Mouse (Mus musculus) heart, embryonic 12.5 days (tissue): Measurements from ENCODE around the gene Epm2a. TPM values are rescaled to one million over a fixed set of nuclear protein-coding genes. Genes with fewer than 3 reads are reported as not detected.
"Not testable (repeated sequence)": the region's sequence is repeated elsewhere in the genome, so short reads cannot be mapped to it uniquely, and the experiment has no call there.

ENCODE experiments used
- ATAC-seq: fragments of 200-750 bp; cut with Nextera tagmentation; 2 replicates; pipeline ENCODE4 v1.8.0; 2017; ENCODE audit warnings: moderate TSS enrichment, moderate library complexity; ENCODE audit not compliant: insufficient number of reproducible peaks, low FRiP score
- H3K27ac ChIP-seq: fragments of 300-500 bp; sonication (generic); 2 replicates; pipeline ENCODE4 v1.5.1; 2016; ENCODE audit warnings: mild to moderate bottlenecking, moderate library complexity; ENCODE audit not compliant: poor library complexity, severe bottlenecking
- H3K27me3 ChIP-seq: fragments of 300-500 bp; sonication (generic); replicated peaks from 2 replicates; pipeline ENCODE4 v1.6.1; 2016; ENCODE audit warnings: mild to moderate bottlenecking, moderate library complexity
- H3K36me3 ChIP-seq: fragments of 300-500 bp; sonication (generic); 2 replicates; pipeline ENCODE4 v1.6.1; 2016; ENCODE audit warnings: mild to moderate bottlenecking, moderate library complexity
- H3K4me1 ChIP-seq: fragments of 300-500 bp; sonication (generic); replicated peaks from 2 replicates; pipeline ENCODE4 v1.6.1; 2016; ENCODE audit warnings: mild to moderate bottlenecking
- H3K4me2 ChIP-seq: fragments of 300-500 bp; sonication (generic); 2 replicates; pipeline ENCODE4 v1.6.1; 2016; ENCODE audit warnings: mild to moderate bottlenecking, moderate library complexity
- H3K4me3 ChIP-seq: fragments of 300-500 bp; sonication (generic); 2 replicates; pipeline ENCODE4 v1.5.1; 2016; ENCODE audit warnings: mild to moderate bottlenecking
- H3K9ac ChIP-seq: fragments of 300-500 bp; sonication (generic); 2 replicates; pipeline ENCODE4 v1.6.1; 2016; ENCODE audit warnings: mild to moderate bottlenecking, moderate library complexity
- H3K9me3 ChIP-seq: fragments of 300-500 bp; sonication (generic); replicated peaks from 2 replicates; pipeline ENCODE4 v1.6.1; 2016; ENCODE audit warnings: mild to moderate bottlenecking, moderate library complexity
- WGBS: fragments of 180-500 bp; shearing (Covaris S2); methylation state at CpG from one replicate; pipeline ENCODE4 v1.1.7; 2016; 5-methylcytosine and 5-hydroxymethylcytosine counted together
- polyA plus RNA-seq: library from polyadenylated mRNA; unstranded; fragments of >200 nt; fragmentation: Nextera tagmentation; extraction: Ambion mirVana; gene quantifications from 2 replicates; pipeline ENCODE4 v1.2.1, GENCODE M21; 2016

Epm2a gene
- polyA plus RNA-seq, 1 experiment from 2014 or later, result 1.7 TPM

DNA sequence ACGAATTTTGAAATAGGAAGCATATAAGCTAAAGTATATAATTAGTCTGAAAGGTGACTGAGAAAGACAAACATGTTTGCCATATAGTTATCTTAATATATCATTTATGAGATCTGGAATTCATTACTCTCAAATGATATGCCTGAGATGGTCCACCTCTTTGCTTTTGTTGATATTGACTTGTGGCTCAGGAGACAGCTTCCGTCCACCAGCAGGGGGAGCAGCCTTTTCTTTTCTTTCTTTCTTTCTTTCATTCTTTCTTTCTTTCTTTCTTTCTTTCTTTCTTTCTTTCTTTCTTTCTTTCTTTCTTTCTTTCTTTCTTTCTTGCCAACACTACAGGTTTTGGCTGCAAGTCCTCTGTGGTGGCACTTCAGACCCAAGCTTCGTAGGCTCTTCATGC is 16.7 kb upstream of the Epm2a start:
- H3K4me2 ChIP-seq, result no peak overlapping the region
- H3K9ac ChIP-seq, result no peak overlapping the region
- no peaks in the 10 kb centered on the region for H3K4me1 ChIP-seq
- no peaks in the 10 kb centered on the region for H3K36me3 ChIP-seq
- no peak overlapping the region for H3K27ac ChIP-seq
- ATAC-seq, result no peak
- no peak overlapping the region for H3K4me3 ChIP-seq
- H3K27me3 ChIP-seq, result no peaks in the 10 kb centered on the region
- peaks cover 5% of the 10 kb centered on the region; the same call in 1 of the 2 replicates for H3K9me3 ChIP-seq
- WGBS, result 86% methylated on average over 3 of the region's 3 CpGs

DNA sequence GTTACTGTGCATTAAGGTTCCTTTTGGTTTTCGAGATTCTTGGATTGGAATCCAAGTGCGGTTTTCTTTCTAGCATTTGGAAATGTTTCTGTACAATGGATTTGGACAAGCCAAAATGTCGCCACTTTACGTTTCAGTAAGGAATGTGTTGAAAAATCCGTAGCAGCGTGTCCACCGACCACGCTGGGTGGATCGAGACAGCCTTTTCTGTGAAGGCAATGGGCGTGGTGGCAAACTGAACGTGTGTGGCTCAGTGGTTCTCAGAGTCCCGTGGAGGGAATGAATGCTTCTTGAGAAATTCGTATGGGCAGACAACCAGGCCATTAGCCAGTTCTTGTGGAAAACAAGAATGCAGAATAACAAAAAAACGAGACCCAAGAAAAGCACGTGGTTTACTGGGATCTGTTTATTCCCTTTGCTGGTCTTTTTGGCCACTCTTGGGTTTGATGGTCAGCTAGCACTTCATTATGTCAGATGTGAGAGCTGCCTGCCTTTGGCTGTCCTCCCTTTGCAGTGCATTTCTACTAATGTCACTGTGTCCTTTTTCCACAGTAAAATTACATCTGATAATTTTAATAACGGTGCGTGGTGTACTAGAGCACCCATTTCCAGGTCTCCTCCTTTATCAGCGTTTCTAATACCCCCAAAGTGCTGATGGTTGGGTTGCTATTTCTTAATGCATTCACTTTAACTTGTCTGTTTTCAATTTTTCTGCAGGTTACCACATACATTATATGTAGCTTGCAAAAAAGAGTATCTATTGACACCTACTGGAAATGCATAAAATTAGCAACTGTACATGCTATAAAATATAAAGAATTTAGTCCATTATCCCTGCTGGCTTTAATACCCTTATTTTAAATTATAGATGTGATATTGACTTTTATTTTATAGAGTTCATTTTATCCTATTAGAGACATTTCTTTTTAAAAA is 1.6 kb downstream of the Epm2a start:
- 77% methylated on average over 18 of the region's 18 CpGs for WGBS
- H3K27me3 ChIP-seq, result no peaks in the 10 kb centered on the region

DNA sequence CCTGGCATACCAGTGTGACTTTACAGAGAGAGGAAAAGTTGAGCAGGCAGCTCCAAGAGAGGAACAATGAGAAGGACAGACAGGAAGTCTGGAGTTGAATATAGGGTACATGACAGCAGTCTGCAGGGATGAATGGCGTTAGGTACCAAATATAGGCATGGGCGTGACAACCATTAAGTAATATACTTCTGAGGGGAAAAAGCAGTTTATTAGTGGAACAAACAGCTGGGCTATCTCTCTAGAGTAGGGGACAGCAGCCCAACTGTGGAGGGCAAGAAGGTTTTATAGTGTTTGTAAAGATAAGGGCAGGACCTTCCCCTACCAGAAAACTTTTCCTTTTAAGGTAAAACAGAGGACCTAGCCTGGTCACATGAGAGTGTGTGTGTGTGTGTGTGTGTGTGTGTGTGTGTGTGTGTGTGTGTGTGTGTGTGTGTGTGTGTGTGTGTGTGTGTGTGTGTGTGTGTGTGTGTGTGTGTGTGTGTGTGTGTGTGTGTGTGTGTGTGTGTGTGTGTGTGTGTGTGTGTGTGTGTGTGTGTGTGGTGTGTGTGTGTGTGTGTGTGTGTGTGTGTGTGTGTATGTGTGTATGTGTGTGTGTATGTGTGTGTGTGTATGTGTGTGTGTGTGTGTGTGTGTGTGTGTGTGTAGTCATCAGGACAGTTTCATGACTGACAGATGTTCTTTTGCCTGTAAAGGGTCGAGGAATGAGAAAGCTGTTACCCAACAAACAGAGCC is 7.2 kb downstream of the Epm2a start:
- 75% methylated on average over 3 of the region's 3 CpGs for WGBS

More for the DNA sequence above, 1.6 kb downstream of the Epm2a start:
- Histone ChIP-seq H3K4me3 (no peak overlapping the region), H3K36me3 (no peaks in the 10 kb centered on the region), H3K27ac (no peak overlapping the region), H3K9ac (no peak overlapping the region), H3K9me3 (no peaks in the 10 kb centered on the region), H3K4me1 (peaks cover 3% of the 10 kb centered on the region; the same call in 1 of the 2 replicates), H3K4me2 (no peak overlapping the region)
- no peak for ATAC-seq

DNA sequence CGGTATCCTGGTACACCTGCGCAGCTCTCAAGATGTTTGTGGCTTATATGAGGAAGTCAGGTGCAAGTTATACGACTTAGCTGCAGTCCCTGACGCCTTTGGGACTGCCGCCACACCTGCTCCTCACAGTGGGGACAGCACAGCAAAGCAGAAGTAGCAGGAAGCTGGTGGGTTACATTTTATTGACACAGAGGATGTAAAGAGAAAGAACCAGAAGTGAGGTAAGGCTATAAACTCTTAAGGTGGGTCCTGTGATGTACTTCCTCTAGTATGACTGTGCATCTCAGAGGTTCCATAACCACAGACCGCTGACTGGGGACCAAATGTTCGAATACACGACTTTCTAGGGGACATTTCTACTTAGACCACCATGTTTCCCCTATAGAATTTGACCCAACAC is 11.4 kb downstream of the Epm2a start:
- Histone ChIP-seq H3K4me3 (no peak overlapping the region), H3K9me3 (peaks cover 7% of the 10 kb centered on the region; the same call in 1 of the 2 replicates), H3K27me3 (no peaks in the 10 kb centered on the region), H3K27ac (no peak overlapping the region), H3K9ac (no peak overlapping the region), H3K4me1 (0 out of 2 replicates have a peak, but pooled peaks cover 4% of the 10 kb centered on the region), H3K4me2 (no peak overlapping the region), H3K36me3 (no peaks in the 10 kb centered on the region)
- 81% methylated on average over 8 of the region's 8 CpGs for WGBS
- no peak for ATAC-seq

More for the DNA sequence above, 7.2 kb downstream of the Epm2a start:
- not testable (repeated sequence) for H3K4me2 ChIP-seq, ATAC-seq, H3K9ac ChIP-seq, H3K27me3 ChIP-seq, H3K36me3 ChIP-seq, H3K4me1 ChIP-seq, H3K4me3 ChIP-seq, H3K27ac ChIP-seq, H3K9me3 ChIP-seq

DNA sequence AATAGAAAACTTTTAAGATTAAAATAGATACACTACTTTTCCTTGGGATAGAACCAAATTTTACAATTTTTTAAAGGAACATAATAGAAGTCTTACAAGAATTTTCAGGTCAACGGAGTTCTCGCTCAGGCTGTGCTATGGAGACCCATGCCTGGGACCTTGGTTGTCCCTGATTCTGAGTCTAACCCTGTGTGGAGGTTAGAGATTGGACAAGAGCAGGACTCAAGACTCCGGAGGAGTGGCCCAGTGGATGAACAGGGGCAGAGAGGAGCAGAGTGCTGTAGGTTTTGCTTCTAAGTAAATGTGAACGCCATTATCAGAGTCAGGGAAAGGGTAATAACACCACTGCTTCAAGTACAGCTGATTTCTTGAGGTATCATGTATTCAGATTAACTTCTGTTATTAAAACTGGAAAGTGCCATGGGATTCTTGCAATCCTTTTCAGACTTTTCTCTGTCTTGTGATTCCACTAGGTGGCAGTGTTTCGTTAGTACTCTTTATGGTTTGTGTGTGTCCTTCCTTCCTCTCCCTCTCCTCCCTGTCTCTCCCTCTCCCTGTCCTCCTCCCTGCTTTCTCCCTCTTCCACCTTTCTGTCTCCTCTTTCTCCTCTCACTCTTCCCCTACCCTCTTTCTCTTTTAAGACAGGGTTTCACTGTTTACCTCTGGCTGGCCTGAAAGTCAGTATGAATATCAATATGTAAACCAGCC is 18.9 kb downstream of the Epm2a start:
- 58% methylated on average over 5 of the region's 5 CpGs for WGBS
- Histone ChIP-seq H3K27ac (no peak overlapping the region), H3K4me3 (no peak overlapping the region), H3K36me3 (no peaks in the 10 kb centered on the region), H3K9ac (no peak overlapping the region), H3K9me3 (peaks cover 7% of the 10 kb centered on the region; the same call in 1 of the 2 replicates), H3K4me1 (no peaks in the 10 kb centered on the region), H3K4me2 (no peak overlapping the region), H3K27me3 (no peaks in the 10 kb centered on the region)
- no peak for ATAC-seq

DNA sequence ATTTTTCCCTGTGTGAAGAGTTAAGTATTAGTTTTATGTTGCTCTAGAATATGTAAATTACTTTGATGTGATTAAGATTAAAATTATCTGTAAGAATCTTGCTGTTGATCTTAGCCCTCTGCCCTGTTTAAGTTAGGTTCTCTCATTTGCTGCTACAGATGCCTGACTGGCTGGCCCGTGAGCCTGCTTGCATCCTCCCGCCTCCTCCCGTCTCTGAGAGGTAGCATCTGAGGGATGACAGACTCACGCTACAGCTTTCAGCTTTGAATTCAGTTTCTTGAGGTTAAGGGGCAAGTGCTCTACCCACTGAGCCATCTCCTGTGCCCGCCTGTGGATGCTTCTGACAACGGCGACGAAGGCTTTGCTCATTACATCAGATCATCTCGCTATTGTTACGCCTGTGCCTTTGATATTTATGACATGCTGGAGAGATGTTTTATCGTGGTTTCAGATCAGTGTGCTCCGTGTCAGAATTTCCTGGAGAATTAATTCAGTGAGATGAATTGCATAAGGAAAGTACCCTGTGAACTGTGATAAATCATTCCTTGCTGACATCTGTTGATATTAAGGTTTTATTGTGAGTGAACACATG is 19.8 kb downstream of the Epm2a start:
- ATAC-seq, result no peak
- Histone ChIP-seq H3K27me3 (no peaks in the 10 kb centered on the region), H3K4me3 (no peak overlapping the region), H3K4me1 (no peaks in the 10 kb centered on the region), H3K4me2 (no peak overlapping the region), H3K9ac (no peak overlapping the region), H3K36me3 (no peaks in the 10 kb centered on the region), H3K27ac (no peak overlapping the region), H3K9me3 (peaks cover 4% of the 10 kb centered on the region; the same call in 1 of the 2 replicates)
- WGBS, result 80% methylated on average over 12 of the region's 12 CpGs

DNA sequence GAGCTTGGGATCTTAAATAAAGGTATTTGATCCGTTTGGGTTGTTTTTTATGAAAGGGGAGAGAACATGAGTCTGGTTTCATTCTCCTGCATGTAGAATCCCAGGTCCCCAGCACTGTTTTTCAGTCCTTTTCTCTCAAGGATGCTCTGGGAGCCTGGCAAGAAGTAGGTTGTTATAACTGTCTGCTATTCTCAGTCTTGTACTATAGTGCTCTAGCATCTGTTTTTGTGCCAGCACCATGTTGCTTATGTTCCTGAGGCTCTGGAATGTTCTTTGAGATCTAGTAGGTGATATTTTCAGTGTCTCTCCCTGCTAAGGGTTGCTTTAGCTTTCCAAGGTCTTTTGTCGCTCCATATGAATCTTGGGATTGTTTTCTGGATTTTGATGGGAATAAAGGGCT is 38.1 kb downstream of the Epm2a start:
- no peak overlapping the region for H3K27ac ChIP-seq
- no peak overlapping the region for H3K4me2 ChIP-seq
- H3K36me3 ChIP-seq, result no peaks in the 10 kb centered on the region
- no peak for ATAC-seq
- no peaks in the 10 kb centered on the region for H3K4me1 ChIP-seq
- H3K4me3 ChIP-seq, result no peak overlapping the region
- H3K27me3 ChIP-seq, result no peaks in the 10 kb centered on the region
- H3K9me3 ChIP-seq, result no peaks in the 10 kb centered on the region
- no peak overlapping the region for H3K9ac ChIP-seq
- 70% methylated on average over 2 of the region's 2 CpGs for WGBS

DNA sequence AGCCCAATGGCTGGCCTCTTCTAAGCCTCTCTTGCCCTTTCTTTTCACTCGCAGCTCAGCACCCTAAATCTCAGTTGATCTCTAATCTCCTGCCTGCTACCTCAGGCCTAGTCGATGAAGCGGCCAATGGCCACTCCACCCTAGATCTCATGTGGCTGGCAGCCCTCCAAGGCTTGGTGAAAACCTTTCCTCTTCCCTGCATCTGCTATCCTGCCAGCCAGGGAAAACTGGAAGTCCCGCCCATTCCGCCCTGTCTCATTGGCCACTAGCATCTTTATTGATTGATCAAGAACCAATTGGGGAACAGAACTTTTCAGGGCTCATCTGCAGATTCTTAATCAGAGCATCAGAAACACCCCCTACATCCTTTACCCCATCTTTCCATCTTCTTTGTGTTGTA is 67.7 kb downstream of the Epm2a start:
- H3K27ac ChIP-seq, result no peak overlapping the region
- 70% methylated on average over 5 of the region's 5 CpGs for WGBS
- H3K4me2 ChIP-seq, result no peak overlapping the region
- no peak for ATAC-seq
- no peak overlapping the region for H3K9ac ChIP-seq
- H3K36me3 ChIP-seq, result no peaks in the 10 kb centered on the region
- H3K9me3 ChIP-seq, result no peaks in the 10 kb centered on the region
- no peaks in the 10 kb centered on the region for H3K4me1 ChIP-seq
- no peaks in the 10 kb centered on the region for H3K27me3 ChIP-seq
- no peak overlapping the region for H3K4me3 ChIP-seq

DNA sequence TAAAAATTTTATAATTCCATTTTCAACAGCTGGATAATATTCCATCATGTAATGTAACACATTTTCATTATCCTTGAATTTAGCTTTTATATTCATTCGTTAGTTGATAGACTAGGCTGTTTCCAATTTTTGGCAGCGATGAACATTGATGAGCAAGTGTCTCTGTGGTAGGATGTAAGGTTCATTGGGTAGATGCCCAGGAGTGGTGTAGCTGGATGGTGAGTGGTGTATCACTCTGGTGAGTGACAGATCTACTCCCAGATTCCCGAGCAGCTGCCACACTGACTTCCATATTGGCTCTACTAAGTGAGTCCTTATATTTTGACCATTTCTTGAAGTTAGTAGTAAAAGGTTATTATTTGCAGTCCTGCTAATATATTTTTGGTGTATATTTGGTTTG is 76.9 kb downstream of the Epm2a start:
- H3K27ac ChIP-seq, result no peak overlapping the region
- ATAC-seq, result no peak

DNA sequence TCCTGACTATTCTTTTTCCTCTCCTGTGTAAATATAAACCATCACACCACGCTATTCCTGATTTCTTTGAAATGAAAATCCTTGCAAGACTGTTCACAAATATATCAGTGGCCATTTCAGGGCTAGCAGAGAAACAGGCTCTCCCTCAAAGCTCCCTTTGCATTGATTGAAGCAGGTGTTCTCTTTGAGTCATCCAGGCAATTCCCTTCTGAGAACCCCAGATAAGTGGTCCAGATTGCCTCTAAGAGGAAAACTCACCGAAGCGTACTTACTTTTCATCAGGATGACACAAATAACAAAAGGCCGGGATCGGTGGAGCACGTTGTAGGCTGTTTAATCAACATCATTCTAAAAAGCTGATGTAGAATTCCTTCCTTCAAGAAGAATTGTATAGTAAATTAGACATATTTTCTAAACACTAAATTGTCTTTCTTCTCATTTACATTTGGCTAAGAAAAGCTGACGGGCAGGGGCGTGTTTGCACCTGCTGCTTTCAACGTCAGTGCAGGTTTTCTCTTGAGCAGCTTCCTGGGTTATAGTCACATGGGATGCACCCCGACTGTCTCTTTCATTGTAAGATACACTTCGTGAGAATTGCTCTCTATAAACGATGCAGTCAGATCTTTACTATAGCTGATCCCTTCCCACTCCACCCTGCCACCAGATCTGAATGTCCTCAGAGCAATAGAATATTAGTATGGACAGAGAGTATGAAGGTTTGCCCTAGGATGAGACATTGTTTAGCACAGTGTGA is 86.0 kb downstream of the Epm2a start:
- no peaks in the 10 kb centered on the region for H3K4me1 ChIP-seq
- H3K36me3 ChIP-seq, result no peaks in the 10 kb centered on the region
- H3K27me3 ChIP-seq, result no peaks in the 10 kb centered on the region
- H3K4me3 ChIP-seq, result no peak overlapping the region
- ATAC-seq, result no peak
- H3K9me3 ChIP-seq, result no peaks in the 10 kb centered on the region
- H3K27ac ChIP-seq, result no peak overlapping the region
- H3K4me2 ChIP-seq, result no peak overlapping the region
- no peak overlapping the region for H3K9ac ChIP-seq
- 79% methylated on average over 12 of the region's 12 CpGs for WGBS

More for the DNA sequence above, 76.9 kb downstream of the Epm2a start:
- WGBS, result 88% methylated on average over 3 of the region's 3 CpGs
- H3K9me3 ChIP-seq, result peaks cover 5% of the 10 kb centered on the region
- no peak overlapping the region for H3K9ac ChIP-seq
- no peak overlapping the region for H3K4me3 ChIP-seq
- H3K4me2 ChIP-seq, result no peak overlapping the region
- no peaks in the 10 kb centered on the region for H3K36me3 ChIP-seq
- H3K4me1 ChIP-seq, result no peaks in the 10 kb centered on the region
- H3K27me3 ChIP-seq, result no peaks in the 10 kb centered on the region
